Mouse (Mus musculus): ENCODE results near the gene Aes. TPM values are rescaled to one million over a fixed set of nuclear protein-coding genes. Genes with fewer than 3 reads are reported as not detected.

Aes gene
- polyA plus RNA-seq, 1 experiment from 2014 or later = 343 TPM

- no peak overlapping the region for H3K27ac ChIP-seq (replicated peaks; ENCODE audit: low read depth, low read length)
- ATAC-seq (ENCODE audit: insufficient number of reproducible peaks, low FRiP score, low TSS enrichment, low read depth) = no peak
- peaks cover 18% of the 10 kb centered on the region for H3K4me1 ChIP-seq (ENCODE audit: control insufficient read depth, insufficient read depth, low read length)
- H3K4me3 ChIP-seq (ENCODE audit: low read depth, low read length) = no peak overlapping the region
- 91% methylated on average over 13 of the region's 13 CpGs for WGBS
- H3K36me3 ChIP-seq (ENCODE audit: control insufficient read depth, insufficient read depth, low read length) = no peaks in the 10 kb centered on the region
- H3K9ac ChIP-seq (ENCODE audit: low read length) = no peak overlapping the region
- no peak for DNase-seq (ENCODE audit: low spot score)
- H3K27me3 ChIP-seq (ENCODE audit: control insufficient read depth, insufficient read depth, low read length) = no peaks in the 10 kb centered on the region
- no peaks in the 10 kb centered on the region for H3K9me3 ChIP-seq (ENCODE audit: control insufficient read depth, low read length)
- H3K4me2 ChIP-seq (ENCODE audit: low read depth, severe bottlenecking) = no peak overlapping the region
Observed at GRCm38 (mm10) chr10:81546788-81547571, 12.3 kb upstream of the Aes start.

DNA sequence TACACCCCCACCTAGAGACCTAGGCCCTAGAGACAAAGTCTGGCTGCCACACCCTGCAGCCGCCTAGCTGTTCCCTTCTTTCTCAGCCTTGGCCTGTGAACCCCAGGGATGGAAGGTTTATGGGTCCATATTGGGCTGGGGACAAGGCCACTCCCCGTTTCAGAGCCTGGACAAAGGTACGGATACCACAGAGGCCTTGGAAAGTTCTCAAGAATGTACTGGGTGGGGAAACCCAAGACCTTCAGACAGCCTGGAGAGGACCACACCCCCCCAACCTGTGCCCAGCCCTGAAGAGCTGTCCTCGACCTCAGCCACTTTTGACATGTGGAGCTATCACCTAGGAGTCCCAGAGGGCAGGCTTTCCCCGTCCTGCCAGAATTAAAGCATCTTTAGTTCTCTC, 10.3 kb upstream of the Aes start:
- Histone ChIP-seq H3K36me3 (ENCODE audit: control insufficient read depth, insufficient read depth, low read length) (no peaks in the 10 kb centered on the region), H3K4me1 (ENCODE audit: control insufficient read depth, insufficient read depth, low read length) (peaks cover 4% of the 10 kb centered on the region; the same call in 1 of the 2 replicates), H3K4me2 (ENCODE audit: low read depth, severe bottlenecking) (no peak overlapping the region), H3K9me3 (ENCODE audit: control insufficient read depth, low read length) (no peaks in the 10 kb centered on the region), H3K27ac (replicated peaks; ENCODE audit: low read depth, low read length) (no peak overlapping the region), H3K4me3 (ENCODE audit: low read depth, low read length) (no peak overlapping the region), H3K27me3 (ENCODE audit: control insufficient read depth, insufficient read depth, low read length) (no peaks in the 10 kb centered on the region), H3K9ac (ENCODE audit: low read length) (no peak overlapping the region; the same call in 1 of the 2 replicates)
- WGBS = 62% methylated on average over 5 of the region's 5 CpGs
- DNase-seq (ENCODE audit: low spot score) (no peak), ATAC-seq (ENCODE audit: insufficient number of reproducible peaks, low FRiP score, low TSS enrichment, low read depth) (no peak)

- Histone ChIP-seq H3K9me3 (ENCODE audit: control insufficient read depth, low read length) (no peaks in the 10 kb centered on the region), H3K36me3 (ENCODE audit: control insufficient read depth, insufficient read depth, low read length) (no peaks in the 10 kb centered on the region), H3K4me3 (ENCODE audit: low read depth, low read length) (no peak overlapping the region), H3K27me3 (ENCODE audit: control insufficient read depth, insufficient read depth, low read length) (no peaks in the 10 kb centered on the region), H3K9ac (ENCODE audit: low read length) (no peak overlapping the region), H3K4me1 (ENCODE audit: control insufficient read depth, insufficient read depth, low read length) (0 out of 2 replicates have a peak, but pooled peaks cover 2% of the 10 kb centered on the region), H3K27ac (replicated peaks; ENCODE audit: low read depth, low read length) (no peak overlapping the region), H3K4me2 (ENCODE audit: low read depth, severe bottlenecking) (no peak overlapping the region)
- ATAC-seq (ENCODE audit: insufficient number of reproducible peaks, low FRiP score, low TSS enrichment, low read depth) = no peak
- WGBS = 12% methylated on average over 7 of the region's 7 CpGs
- DNase-seq (ENCODE audit: low spot score) = peak; percentile 88
Observed at GRCm38 (mm10) chr10:81550257-81550656, 9.0 kb upstream of the Aes start.

DNA sequence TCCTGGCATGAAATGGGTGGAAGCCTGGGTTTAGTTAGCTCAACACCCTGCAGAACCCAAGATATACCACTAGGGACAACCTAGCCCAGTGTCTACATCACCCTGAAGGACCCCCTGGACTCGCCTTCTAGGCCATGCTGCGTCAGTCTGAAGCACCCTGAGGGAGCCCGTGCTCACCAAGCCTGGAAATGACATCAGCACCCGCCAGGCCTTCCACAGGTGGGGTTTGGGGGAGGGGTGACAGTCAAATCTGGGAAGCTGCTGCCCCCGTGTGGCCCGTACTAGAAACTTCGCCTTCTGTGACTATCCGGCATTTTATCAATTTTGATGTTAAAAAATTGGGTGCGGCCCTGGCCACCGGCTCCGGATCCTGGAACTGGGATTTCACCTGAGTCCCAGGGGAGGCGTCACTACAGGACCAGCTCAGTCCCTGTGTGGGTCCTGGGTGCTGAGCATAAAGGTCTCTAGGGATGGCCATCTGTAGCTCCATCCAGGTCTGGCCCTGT, 7.6 kb upstream of the Aes start:
- H3K9me3 ChIP-seq (ENCODE audit: control insufficient read depth, low read length) = no peaks in the 10 kb centered on the region
- H3K4me3 ChIP-seq (ENCODE audit: low read depth, low read length) = no peak overlapping the region
- DNase-seq (ENCODE audit: low spot score) (peak; percentile 84), ATAC-seq (ENCODE audit: insufficient number of reproducible peaks, low FRiP score, low TSS enrichment, low read depth) (peak; percentile 63)
- 9% methylated on average over 12 of the region's 12 CpGs for WGBS
- no peaks in the 10 kb centered on the region for H3K36me3 ChIP-seq (ENCODE audit: control insufficient read depth, insufficient read depth, low read length)
- H3K4me2 ChIP-seq (ENCODE audit: low read depth, severe bottlenecking) = no peak overlapping the region
- H3K9ac ChIP-seq (ENCODE audit: low read length) = no peak overlapping the region
- H3K27ac ChIP-seq (replicated peaks; ENCODE audit: low read depth, low read length) = no peak overlapping the region
- 0 out of 2 replicates have a peak, but pooled peaks cover 2% of the 10 kb centered on the region for H3K4me1 ChIP-seq (ENCODE audit: control insufficient read depth, insufficient read depth, low read length)
- H3K27me3 ChIP-seq (ENCODE audit: control insufficient read depth, insufficient read depth, low read length) = no peaks in the 10 kb centered on the region

GRCm38 (mm10) chr10:81553232-81553631, 6.1 kb upstream of the Aes start:
- H3K9me3 ChIP-seq (ENCODE audit: control insufficient read depth, low read length) = no peaks in the 10 kb centered on the region
- no peak overlapping the region for H3K27ac ChIP-seq (replicated peaks; ENCODE audit: low read depth, low read length)
- 0 out of 2 replicates have a peak, but pooled peaks cover 2% of the 10 kb centered on the region for H3K4me1 ChIP-seq (ENCODE audit: control insufficient read depth, insufficient read depth, low read length)
- no peak for ATAC-seq (ENCODE audit: insufficient number of reproducible peaks, low FRiP score, low TSS enrichment, low read depth)
- H3K4me3 ChIP-seq (ENCODE audit: low read depth, low read length) = no peak overlapping the region
- no peaks in the 10 kb centered on the region for H3K36me3 ChIP-seq (ENCODE audit: control insufficient read depth, insufficient read depth, low read length)
- H3K27me3 ChIP-seq (ENCODE audit: control insufficient read depth, insufficient read depth, low read length) = no peaks in the 10 kb centered on the region
- no peak overlapping the region for H3K4me2 ChIP-seq (ENCODE audit: low read depth, severe bottlenecking)
- no peak for DNase-seq (ENCODE audit: low spot score)
- no peak overlapping the region for H3K9ac ChIP-seq (ENCODE audit: low read length)
- WGBS = 90% methylated on average over 5 of the region's 5 CpGs

DNA sequence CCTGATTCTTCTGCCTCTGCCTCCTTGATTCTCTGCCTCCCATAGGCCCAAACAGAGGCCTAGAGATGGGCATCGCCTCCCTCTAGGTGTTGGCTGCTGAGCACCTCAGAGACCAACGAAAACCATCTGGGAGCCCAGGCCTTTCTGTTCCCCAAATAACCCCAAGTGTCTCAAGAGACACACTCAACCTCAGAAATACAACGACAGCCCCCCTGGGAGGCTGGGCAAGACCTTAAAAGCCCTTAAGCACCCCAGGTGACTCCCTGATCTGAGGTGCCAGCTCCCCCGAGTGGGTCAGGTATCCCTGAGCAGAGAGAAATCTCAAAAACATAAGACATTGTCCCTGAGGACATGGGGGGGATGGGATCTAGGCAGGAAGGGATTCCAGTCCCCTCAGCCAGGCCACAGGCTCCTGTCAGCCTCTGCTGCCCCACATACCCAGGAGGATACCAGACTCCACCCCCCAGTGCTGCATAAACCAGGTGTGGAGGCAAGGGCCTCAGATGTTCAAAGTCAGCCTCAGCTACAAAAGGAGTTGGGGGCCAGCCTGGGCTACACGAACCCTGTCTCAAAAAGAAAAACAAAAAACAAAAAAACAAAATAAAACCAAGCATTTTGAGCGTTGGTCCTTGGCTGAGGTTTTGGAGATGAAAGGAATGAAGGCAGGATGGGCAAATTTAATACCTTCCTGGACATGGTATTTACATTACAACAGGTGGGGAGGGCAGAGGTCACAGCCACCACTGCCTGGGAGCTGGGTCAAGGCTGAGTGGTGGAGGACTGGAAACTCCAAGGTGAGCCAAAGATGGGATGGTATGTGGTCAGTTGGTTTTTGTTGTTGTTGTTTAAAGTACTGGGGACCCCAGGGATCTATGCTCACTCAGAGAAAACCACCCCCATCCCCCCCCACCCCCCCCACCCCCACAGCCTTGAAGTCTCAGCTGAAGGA, 5.2 kb upstream of the Aes start:
- no peak for DNase-seq (ENCODE audit: low spot score)
- no peak overlapping the region for H3K9ac ChIP-seq (ENCODE audit: low read length)
- H3K9me3 ChIP-seq (ENCODE audit: control insufficient read depth, low read length) = no peaks in the 10 kb centered on the region
- no peak overlapping the region for H3K4me3 ChIP-seq (ENCODE audit: low read depth, low read length)
- ATAC-seq (ENCODE audit: insufficient number of reproducible peaks, low FRiP score, low TSS enrichment, low read depth) = no peak
- H3K36me3 ChIP-seq (ENCODE audit: control insufficient read depth, insufficient read depth, low read length) = no peaks in the 10 kb centered on the region
- H3K4me1 ChIP-seq (ENCODE audit: control insufficient read depth, insufficient read depth, low read length) = 0 out of 2 replicates have a peak, but pooled peaks cover 4% of the 10 kb centered on the region
- no peaks in the 10 kb centered on the region for H3K27me3 ChIP-seq (ENCODE audit: control insufficient read depth, insufficient read depth, low read length)
- H3K4me2 ChIP-seq (ENCODE audit: low read depth, severe bottlenecking) = no peak overlapping the region
- 74% methylated on average over 6 of the region's 6 CpGs for WGBS
- H3K27ac ChIP-seq (replicated peaks; ENCODE audit: low read depth, low read length) = no peak overlapping the region

DNA sequence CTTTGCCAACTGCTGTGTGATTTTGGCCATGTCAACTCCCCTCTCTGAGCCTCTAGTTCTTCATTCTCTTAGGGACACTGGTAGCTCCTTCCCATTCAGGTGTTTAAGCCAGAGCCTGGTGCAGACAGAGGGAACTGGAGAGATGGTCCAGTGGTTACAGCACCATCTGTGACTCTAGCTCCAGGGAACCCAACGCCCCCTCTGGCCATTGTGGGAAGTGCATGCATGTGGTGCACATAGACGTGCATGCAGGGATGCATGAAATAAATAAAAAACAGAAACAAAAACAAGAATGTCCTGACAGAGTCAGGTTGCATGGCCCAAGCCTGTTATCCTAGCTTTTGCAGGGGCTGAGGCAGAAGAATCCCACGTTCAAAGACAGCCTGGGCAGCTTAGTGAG, 3.0 kb upstream of the Aes start:
- no peak overlapping the region for H3K9ac ChIP-seq (ENCODE audit: low read length)
- ATAC-seq (ENCODE audit: insufficient number of reproducible peaks, low FRiP score, low TSS enrichment, low read depth) (no peak), DNase-seq (ENCODE audit: low spot score) (no peak)
- H3K27ac ChIP-seq (replicated peaks; ENCODE audit: low read depth, low read length) = no peak overlapping the region
- H3K36me3 ChIP-seq (ENCODE audit: control insufficient read depth, insufficient read depth, low read length) = peaks cover 3% of the 10 kb centered on the region
- no peaks in the 10 kb centered on the region for H3K27me3 ChIP-seq (ENCODE audit: control insufficient read depth, insufficient read depth, low read length)
- H3K4me3 ChIP-seq (ENCODE audit: low read depth, low read length) = no peak overlapping the region
- WGBS = 69% methylated on average over 3 of the region's 3 CpGs
- H3K9me3 ChIP-seq (ENCODE audit: control insufficient read depth, low read length) = no peaks in the 10 kb centered on the region
- no peak overlapping the region for H3K4me2 ChIP-seq (ENCODE audit: low read depth, severe bottlenecking)
- peaks cover 10% of the 10 kb centered on the region for H3K4me1 ChIP-seq (ENCODE audit: control insufficient read depth, insufficient read depth, low read length)

DNA sequence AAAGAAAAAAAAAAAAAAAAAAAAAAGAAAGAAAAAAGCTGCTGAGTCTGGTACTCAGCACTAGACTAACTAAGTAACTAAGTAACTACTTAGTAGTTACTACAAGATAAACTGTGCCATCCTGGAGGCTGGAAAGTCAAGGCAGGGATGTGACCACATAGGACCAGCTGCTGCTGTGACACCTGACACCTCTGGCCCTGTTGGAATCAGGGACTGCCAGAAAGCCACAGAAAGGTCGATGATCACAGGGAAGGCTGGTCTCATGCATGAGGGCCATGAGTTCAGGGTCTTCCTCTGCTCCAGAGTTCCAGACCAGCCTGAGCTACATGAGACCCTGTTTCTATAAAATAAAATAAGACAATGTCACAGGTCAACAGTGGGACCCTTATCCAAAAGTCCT, 1.8 kb upstream of the Aes start:
- Histone ChIP-seq H3K4me3 (ENCODE audit: low read depth, low read length) (no peak overlapping the region), H3K4me1 (ENCODE audit: control insufficient read depth, insufficient read depth, low read length) (peaks cover 13% of the 10 kb centered on the region), H3K27me3 (ENCODE audit: control insufficient read depth, insufficient read depth, low read length) (no peaks in the 10 kb centered on the region), H3K9me3 (ENCODE audit: control insufficient read depth, low read length) (no peaks in the 10 kb centered on the region), H3K27ac (replicated peaks; ENCODE audit: low read depth, low read length) (no peak overlapping the region), H3K4me2 (ENCODE audit: low read depth, severe bottlenecking) (no peak overlapping the region), H3K36me3 (ENCODE audit: control insufficient read depth, insufficient read depth, low read length) (peaks cover 3% of the 10 kb centered on the region), H3K9ac (ENCODE audit: low read length) (no peak overlapping the region)
- ATAC-seq (ENCODE audit: insufficient number of reproducible peaks, low FRiP score, low TSS enrichment, low read depth) (no peak), DNase-seq (ENCODE audit: low spot score) (no peak)
- 19% methylated on average over 1 of the region's 1 CpGs for WGBS

All from limb, embryonic 11.5 days (tissue).